Mouse (Mus musculus) CD4-positive helper T cell, adult 2 months (primary cell): ENCODE results near the gene Zkscan2.

ENCODE experiments used
- DNase-seq: peaks from one replicate; pipeline ENCODE4 v3.0.0-alpha.2; 2012; ENCODE audit warnings: low read depth, missing footprints, low spot score

The Zkscan2 gene

DNA sequence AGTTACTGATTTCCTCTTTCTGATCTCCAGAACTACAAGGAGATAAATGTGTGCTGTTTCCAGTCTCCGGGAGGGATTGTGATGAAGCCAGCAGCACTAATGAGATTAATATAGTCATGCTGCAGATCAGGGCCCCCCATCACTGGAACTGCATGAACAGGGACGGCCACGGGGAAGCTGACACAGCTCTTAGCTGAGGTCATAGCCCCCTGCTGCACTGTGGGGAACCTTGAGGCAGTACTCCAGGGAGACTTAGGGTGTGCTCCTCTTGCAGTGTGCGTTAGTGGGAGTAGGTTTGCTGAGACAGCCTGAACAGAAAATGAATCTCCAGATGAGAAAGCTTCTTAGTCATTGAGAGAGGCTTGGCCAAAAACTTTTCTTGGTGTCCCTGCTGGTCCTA lies 69.0 kb downstream of the Zkscan2 start:
- no peak for DNase-seq

DNA sequence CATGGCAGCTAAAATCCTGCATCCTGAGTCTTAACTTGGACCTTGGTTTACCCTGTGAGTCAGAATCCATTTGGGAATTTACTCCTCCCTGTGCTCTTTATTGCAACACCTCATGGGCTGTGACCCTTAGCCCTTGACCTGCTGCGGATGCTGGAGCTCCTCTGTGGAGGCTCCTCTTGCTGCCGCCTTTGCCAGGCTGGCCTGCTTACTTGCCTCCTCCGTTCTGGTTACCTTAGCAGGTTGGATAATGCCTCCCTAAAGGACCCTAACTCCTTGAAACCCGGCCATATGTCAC lies 69.9 kb downstream of the Zkscan2 start:
- DNase-seq: no peak

DNA sequence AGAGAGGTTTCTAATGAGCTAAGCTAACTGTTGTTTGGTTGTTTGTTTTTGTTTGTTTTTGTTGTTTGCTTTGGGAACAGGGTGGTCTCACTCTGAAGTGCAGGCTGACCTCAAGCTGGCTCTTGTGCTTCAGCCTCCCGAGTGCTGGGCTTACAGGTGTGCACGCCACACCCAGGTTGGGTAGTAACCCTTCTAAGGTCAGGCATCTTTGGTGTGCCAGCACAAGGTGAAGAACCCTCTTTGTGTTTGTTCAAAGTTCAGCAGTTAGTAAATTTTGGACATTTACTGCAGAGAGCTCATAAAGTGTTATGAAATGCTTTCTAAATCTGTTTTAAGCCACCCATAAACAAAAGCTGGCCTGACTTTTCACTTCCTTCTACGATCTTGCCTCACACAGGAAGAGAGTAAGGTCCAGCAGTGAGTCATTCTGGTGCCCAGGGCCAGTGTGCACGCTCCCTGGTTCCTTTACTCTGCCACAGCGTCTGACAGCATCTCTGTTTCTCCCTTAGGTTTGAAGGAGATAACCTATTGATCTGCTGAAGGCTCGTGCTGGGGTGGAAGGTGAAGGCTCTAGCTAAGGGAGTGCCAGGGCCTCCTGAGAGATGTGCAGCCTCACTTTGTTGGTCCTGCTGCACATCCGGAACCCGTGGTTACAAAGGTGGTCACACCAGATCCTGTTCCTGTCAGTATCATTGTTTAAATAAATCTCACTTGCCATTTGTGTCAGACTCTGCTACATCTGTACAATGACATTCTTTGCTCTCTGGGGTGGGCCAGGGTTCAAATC lies 70.4 kb downstream of the Zkscan2 start:
- DNase-seq: no peak
